Mouse (Mus musculus): Measurements from ENCODE around the gene Capn13. TPM values are rescaled to one million over a fixed set of nuclear protein-coding genes. Genes with fewer than 3 reads are reported as not detected.
"Not testable (repeated sequence)": the region's sequence is repeated elsewhere in the genome, so short reads cannot be mapped to it uniquely, and the experiment has no call there.

The Capn13 gene
- polyA plus RNA-seq, 1 experiment: 0.13 TPM

DNA sequence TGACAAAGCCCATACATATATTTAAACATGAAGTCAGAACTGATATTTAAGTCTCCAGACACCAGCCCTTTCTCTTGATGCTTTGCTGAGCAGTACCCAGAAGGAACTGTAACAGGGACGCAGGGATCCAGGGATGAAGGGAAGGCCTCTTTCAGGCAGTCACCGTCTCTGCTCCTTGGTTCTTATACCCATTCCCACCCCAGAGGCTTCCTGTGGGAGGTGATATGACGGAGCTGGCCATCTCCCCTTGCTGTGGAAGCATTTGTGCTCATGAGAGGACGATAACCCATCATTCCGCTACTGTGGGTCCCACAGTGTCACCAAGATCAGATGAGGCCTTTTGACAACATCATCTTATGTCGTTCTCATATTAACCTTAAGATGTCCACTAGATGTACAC lies 101.7 kb downstream of the Capn13 start:
- Histone ChIP-seq H3K4me1 (ENCODE audit: control insufficient read depth, insufficient read depth, low read length) (no peaks in the 10 kb centered on the region), H3K4me3 (replicated peaks; ENCODE audit: extremely low read depth, low read depth, low read length) (no peak overlapping the region)
- DNase-seq: no peak
- no peak for TF ChIP-seq POLR2A (IDR thresholded peaks at IDR 0.05; ENCODE audit: borderline replicate concordance, extremely low read depth, low read depth, low read length)
- TF ChIP-seq CTCF (IDR thresholded peaks at IDR 0.05; ENCODE audit: insufficient read depth, low read length): no peak
- 87% methylated on average over 6 of the region's 6 CpGs for WGBS

DNA sequence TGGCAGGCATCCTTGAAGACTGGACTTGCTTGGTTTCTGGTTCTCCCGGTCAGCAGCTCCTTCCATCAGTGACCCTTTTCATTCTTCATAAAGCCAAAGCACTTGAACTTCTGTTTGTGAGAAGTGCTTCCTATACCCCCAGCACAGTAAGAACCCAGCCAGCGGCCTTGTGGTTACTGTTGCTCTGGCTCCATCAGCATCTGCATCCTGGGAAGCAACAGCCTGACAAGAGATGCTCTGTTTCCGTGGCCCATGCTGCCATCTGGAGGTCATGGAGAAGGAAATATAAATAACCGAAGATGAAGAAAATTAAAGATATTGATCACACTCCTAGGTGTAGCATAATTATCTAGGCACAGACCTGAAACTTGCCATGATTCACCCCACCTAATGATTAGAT lies 103.8 kb downstream of the Capn13 start:
- 27% methylated on average over 4 of the region's 4 CpGs for WGBS
- TF ChIP-seq CTCF (IDR thresholded peaks at IDR 0.05; ENCODE audit: insufficient read depth, low read length) (peak; percentile 59), POLR2A (IDR thresholded peaks at IDR 0.05; ENCODE audit: borderline replicate concordance, extremely low read depth, low read depth, low read length) (no peak)
- DNase-seq: peak; percentile 14
- no peaks in the 10 kb centered on the region for H3K4me1 ChIP-seq (ENCODE audit: control insufficient read depth, insufficient read depth, low read length)
- no peak overlapping the region for H3K4me3 ChIP-seq (replicated peaks; ENCODE audit: extremely low read depth, low read depth, low read length)

DNA sequence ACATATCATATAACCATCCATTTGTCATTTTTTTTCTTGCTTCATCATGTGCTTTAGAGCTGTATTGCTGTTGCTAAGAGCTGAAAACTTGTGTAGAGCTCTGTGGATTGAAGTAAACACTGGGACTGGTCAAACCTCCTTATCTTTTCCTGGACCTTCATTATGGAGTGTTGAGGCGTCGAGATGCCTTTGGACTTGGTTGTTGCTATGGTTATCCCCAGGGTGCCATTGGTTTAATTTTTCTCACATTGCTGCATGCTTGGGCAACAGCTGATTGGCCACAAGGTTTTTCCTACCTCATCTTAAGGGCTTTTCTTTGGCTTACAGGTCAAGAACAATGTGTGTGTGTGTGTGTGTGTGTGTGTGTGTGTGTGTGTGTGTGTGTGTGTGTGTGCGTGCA lies 107.4 kb downstream of the Capn13 start:
- no peak for TF ChIP-seq CTCF (IDR thresholded peaks at IDR 0.05; ENCODE audit: insufficient read depth, low read length)
- no peak for TF ChIP-seq POLR2A (IDR thresholded peaks at IDR 0.05; ENCODE audit: borderline replicate concordance, extremely low read depth, low read depth, low read length)
- Histone ChIP-seq H3K4me1 (ENCODE audit: control insufficient read depth, insufficient read depth, low read length) (no peaks in the 10 kb centered on the region), H3K4me3 (replicated peaks; ENCODE audit: extremely low read depth, low read depth, low read length) (no peak overlapping the region)
- no peak for DNase-seq
- 61% methylated on average over 3 of the region's 3 CpGs for WGBS

DNA sequence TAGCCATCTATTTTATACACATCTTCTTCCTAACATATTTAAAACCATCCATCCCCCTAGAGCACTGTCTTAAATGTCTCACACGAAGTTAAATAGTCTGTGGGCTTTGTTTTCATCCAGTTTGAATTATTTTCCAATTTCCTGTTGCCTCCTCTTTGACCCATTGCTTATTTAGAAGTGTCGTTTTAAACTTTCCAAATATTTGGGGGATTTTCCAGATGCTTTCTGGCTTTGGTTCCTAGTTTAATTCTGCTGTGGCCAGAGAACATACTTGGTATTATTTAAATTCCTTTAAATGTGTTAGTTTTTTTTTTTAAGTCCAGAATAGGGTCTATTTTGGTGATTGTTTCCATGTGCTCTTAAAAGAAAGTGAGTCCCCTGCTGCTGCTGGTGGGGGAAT lies 116.4 kb downstream of the Capn13 start:
- Histone ChIP-seq H3K4me3 (replicated peaks; ENCODE audit: extremely low read depth, low read depth, low read length) (no peak overlapping the region), H3K4me1 (ENCODE audit: control insufficient read depth, insufficient read depth, low read length) (no peaks in the 10 kb centered on the region; the same call in 1 of the 2 replicates)
- whole genome bisulfite sequencing: 26% methylated on average over 2 of the region's 2 CpGs
- no peak for TF ChIP-seq CTCF (IDR thresholded peaks at IDR 0.05; ENCODE audit: insufficient read depth, low read length)
- TF ChIP-seq POLR2A (IDR thresholded peaks at IDR 0.05; ENCODE audit: borderline replicate concordance, extremely low read depth, low read depth, low read length): no peak
- DNase-seq: no peak

DNA sequence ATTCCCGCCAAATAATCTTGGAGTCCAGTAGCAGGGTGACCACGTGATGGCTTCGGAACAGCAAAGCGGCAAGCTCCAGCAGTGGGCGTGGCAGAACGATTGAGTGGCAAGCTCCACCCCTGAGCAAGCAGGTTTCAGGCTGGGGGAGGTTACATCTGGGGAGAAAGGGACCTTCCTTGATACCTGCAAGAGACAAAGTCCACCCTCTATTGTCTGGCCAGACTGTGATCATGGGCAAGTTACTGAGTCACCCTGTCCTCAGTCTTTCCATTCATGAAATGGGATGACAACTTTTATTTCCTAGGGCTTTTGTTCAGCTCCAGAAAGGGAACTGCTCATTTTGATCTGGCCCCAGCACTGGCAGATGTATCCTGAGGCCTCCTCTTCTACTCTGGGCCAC lies 118.0 kb downstream of the Capn13 start:
- 39% methylated on average over 6 of the region's 6 CpGs for WGBS
- H3K4me1 ChIP-seq (ENCODE audit: control insufficient read depth, insufficient read depth, low read length); H3K4me3 ChIP-seq (replicated peaks; ENCODE audit: extremely low read depth, low read depth, low read length); DNase-seq: not testable (repeated sequence)

DNA sequence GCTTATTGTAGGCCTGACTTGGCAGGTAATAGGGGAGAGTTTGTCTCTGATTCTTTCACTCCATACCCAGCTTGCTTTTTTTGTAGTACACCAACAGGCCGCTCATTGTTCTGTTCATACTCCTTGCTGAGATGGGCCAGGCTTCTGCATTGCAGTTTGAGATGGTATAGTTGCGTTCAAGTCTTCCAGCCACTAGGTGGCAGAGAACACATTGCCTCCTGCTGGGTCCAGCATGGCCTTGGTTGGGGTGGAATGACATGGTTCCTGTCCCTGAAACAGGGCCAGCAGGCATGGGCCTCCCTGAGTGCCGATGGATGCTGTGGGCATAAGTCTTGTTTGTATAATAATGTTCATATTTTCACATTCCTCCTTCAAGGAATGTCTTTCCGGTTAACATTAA lies 122.9 kb downstream of the Capn13 start:
- no peak overlapping the region for H3K4me3 ChIP-seq (replicated peaks; ENCODE audit: extremely low read depth, low read depth, low read length)
- no peak for DNase-seq
- 86% methylated on average over 4 of the region's 4 CpGs for WGBS
- no peaks in the 10 kb centered on the region; the same call in 1 of the 2 replicates for H3K4me1 ChIP-seq (ENCODE audit: control insufficient read depth, insufficient read depth, low read length)
- TF ChIP-seq CTCF (IDR thresholded peaks at IDR 0.05; ENCODE audit: insufficient read depth, low read length) (peak; percentile 40; the same call in 1 of the 2 replicates), POLR2A (IDR thresholded peaks at IDR 0.05; ENCODE audit: borderline replicate concordance, extremely low read depth, low read depth, low read length) (no peak)

DNA sequence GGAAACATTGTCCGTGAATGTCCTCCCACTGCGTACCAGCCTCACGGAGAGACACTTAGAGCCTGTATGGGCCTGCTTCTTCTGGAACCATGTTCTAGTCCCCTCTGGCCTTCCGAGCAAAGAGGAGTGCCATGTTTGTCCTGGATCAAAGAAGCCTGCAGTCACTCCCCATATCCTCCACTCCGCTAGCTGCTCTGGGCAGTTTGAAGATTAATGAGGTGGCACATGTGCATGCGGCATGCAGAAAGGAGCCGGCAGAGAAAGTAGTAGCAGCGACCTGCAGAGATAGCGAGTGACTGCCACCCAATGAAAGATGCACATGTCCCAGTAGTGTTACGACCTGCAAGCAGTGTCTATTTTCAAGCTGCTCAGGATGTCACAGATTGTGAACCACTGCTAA lies 125.6 kb downstream of the Capn13 start:
- 60% methylated on average over 10 of the region's 10 CpGs for WGBS
- no peak for DNase-seq
- Histone ChIP-seq H3K4me3 (replicated peaks; ENCODE audit: extremely low read depth, low read depth, low read length) (no peak overlapping the region), H3K4me1 (ENCODE audit: control insufficient read depth, insufficient read depth, low read length) (no peaks in the 10 kb centered on the region)
- no peak for TF ChIP-seq CTCF (IDR thresholded peaks at IDR 0.05; ENCODE audit: insufficient read depth, low read length)
- TF ChIP-seq POLR2A (IDR thresholded peaks at IDR 0.05; ENCODE audit: borderline replicate concordance, extremely low read depth, low read depth, low read length): no peak

DNA sequence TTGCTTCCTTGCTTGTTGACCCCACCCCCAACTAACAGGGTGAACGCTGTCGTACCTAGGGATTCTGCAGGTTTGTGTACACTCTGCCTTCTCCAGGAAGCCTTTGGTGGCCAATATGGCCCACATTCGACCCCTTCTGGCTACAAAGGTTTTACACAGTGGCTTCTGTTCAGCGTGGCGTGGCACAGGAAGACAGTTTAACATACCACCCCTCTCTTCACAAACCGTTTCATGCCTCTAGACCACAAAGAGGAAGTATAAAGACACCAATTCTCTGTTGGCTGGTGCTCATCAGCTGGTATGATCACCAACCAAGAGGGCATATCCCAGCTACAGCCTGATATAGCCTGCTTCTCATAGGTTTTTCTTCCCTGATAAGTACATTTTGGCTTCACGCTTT lies 126.9 kb downstream of the Capn13 start:
- no peak overlapping the region for H3K4me3 ChIP-seq (replicated peaks; ENCODE audit: extremely low read depth, low read depth, low read length)
- 68% methylated on average over 7 of the region's 7 CpGs for WGBS

DNA sequence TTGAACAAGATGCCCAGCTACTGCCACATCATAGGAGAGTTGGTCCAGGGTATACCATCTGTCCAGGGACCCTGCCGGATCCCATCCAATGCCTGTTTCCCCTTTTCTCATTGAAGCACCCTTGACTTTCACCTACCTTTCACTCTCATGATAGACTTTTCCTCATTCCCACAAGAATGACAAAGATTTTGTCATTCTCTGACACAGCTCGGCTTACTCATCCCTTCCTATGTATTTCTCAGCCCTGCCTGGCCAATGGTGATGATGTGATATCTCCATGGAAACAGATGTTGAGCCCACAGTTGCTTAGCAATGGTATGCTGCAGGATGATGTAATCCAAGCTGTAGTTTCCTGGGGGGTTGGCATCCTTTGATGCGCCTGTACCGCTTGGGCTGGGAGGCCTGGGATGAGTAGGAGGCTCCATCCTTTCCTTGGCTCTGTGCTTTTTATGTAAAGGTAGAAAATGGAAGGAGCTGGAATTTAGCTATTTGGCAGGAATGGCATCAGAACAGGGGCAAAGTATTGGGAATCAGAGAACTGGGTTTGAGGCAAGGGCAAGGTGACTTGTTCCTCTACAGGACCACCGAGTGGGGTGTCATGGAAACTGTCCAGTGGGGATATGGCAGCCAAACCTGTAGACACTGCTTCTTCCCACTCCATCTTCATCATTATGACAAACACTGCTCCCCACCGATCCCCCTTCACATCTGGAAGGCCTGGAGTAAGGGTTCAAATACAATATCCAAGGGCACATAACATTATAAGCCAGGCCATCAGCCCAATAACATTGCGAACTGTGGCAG lies 128.7 kb downstream of the Capn13 start:
- DNase-seq: no peak
- no peak overlapping the region for H3K4me3 ChIP-seq (replicated peaks; ENCODE audit: extremely low read depth, low read depth, low read length)
- H3K4me1 ChIP-seq (ENCODE audit: control insufficient read depth, insufficient read depth, low read length): no peaks in the 10 kb centered on the region
- no peak for TF ChIP-seq POLR2A (IDR thresholded peaks at IDR 0.05; ENCODE audit: borderline replicate concordance, extremely low read depth, low read depth, low read length)
- no peak for TF ChIP-seq CTCF (IDR thresholded peaks at IDR 0.05; ENCODE audit: insufficient read depth, low read length)
- 85% methylated on average over 7 of the region's 7 CpGs for WGBS

More for the DNA sequence above, 126.9 kb downstream of the Capn13 start:
- no peak for DNase-seq
- TF ChIP-seq CTCF (IDR thresholded peaks at IDR 0.05; ENCODE audit: insufficient read depth, low read length) (no peak), POLR2A (IDR thresholded peaks at IDR 0.05; ENCODE audit: borderline replicate concordance, extremely low read depth, low read depth, low read length) (no peak)
- H3K4me1 ChIP-seq (ENCODE audit: control insufficient read depth, insufficient read depth, low read length): no peaks in the 10 kb centered on the region
